Mouse (Mus musculus) heart, postnatal 0 days (tissue): ENCODE results near the gene Ptchd4. TPM values are rescaled to one million over a fixed set of nuclear protein-coding genes. Genes with fewer than 3 reads are reported as not detected.

Experiments
- ATAC-seq: fragments of 200-750 bp; cut with Nextera tagmentation; 2 replicates; pipeline ENCODE4 v1.8.0; 2017; ENCODE audit warnings: low read depth, moderate number of reproducible peaks, moderate library complexity; ENCODE audit not compliant: insufficient read depth
- DNase-seq: peaks from one replicate; pipeline ENCODE4 v3.0.0-alpha.2; 2016; ENCODE audit warnings: low spot score
- H3K27ac ChIP-seq: fragments of 300-500 bp; sonication (generic); 2 replicates; pipeline ENCODE4 v1.5.1; 2014; ENCODE audit warnings: low read depth, mild to moderate bottlenecking
- H3K27me3 ChIP-seq: fragments of 300-500 bp; sonication (generic); 2 replicates; pipeline ENCODE4 v1.6.1; 2014; ENCODE audit warnings: low read length, mixed read lengths; ENCODE audit not compliant: control insufficient read depth, insufficient read depth
- H3K36me3 ChIP-seq: fragments of 300-500 bp; sonication (generic); replicated peaks from 2 replicates; pipeline ENCODE4 v1.6.1; 2014; ENCODE audit warnings: low read length, mixed read lengths; ENCODE audit not compliant: control insufficient read depth, insufficient read depth
- H3K4me1 ChIP-seq: fragments of 300-500 bp; sonication (generic); 2 replicates; pipeline ENCODE4 v1.6.1; 2014; ENCODE audit warnings: antibody characterized with exemption; ENCODE audit not compliant: control insufficient read depth, insufficient read depth
- H3K4me2 ChIP-seq: fragments of 300-500 bp; sonication (generic); 2 replicates; pipeline ENCODE4 v1.6.1; 2014; ENCODE audit warnings: low read depth, mild to moderate bottlenecking, low read length, moderate library complexity
- H3K4me3 ChIP-seq: fragments of 300-500 bp; sonication (generic); 2 replicates; pipeline ENCODE4 v1.5.1; 2014; ENCODE audit warnings: low read depth, low read length
- H3K9ac ChIP-seq: fragments of 300-500 bp; sonication (generic); replicated peaks from 2 replicates; pipeline ENCODE4 v1.6.1; 2014; ENCODE audit warnings: low read depth, low read length, mixed read lengths
- H3K9me3 ChIP-seq: fragments of 300-500 bp; sonication (generic); replicated peaks from 2 replicates; pipeline ENCODE4 v1.6.1; 2016; ENCODE audit warnings: low read length; ENCODE audit not compliant: control insufficient read depth
- CTCF ChIP-seq: IDR thresholded peaks from 2 replicates; pipeline ENCODE4 v1.5.1; 2016; ENCODE audit warnings: antibody characterized with exemption, control low read depth, low read depth
- EP300 ChIP-seq: IDR thresholded peaks from 2 replicates; pipeline ENCODE4 v1.6.1; 2016; ENCODE audit warnings: antibody characterized with exemption, low read depth
- WGBS: fragments of 180-500 bp; shearing (Covaris S2); extraction: QIAGEN DNeasy Blood & Tissue Kit; methylation state at CpG from one replicate; pipeline ENCODE4 v1.1.7; 2014; 5-methylcytosine and 5-hydroxymethylcytosine counted together
- polyA plus RNA-seq: library from polyadenylated mRNA; unstranded; fragments of >200 nt; fragmentation: Nextera tagmentation; extraction: Ambion mirVana; gene quantifications from 2 replicates; pipeline ENCODE4 v1.2.1, GENCODE M21; 2015
- total RNA-seq: library from RNA; depleted of rRNA; stranded (reverse); fragments of >200 nt; gene quantifications from 2 replicates; pipeline ENCODE4 v1.2.3, GENCODE M21; 2014; ENCODE audit warnings: low replicate concordance

Gene Ptchd4
- total and polyA plus RNA-seq, 2 experiments from 2014 or later: not detected

DNA sequence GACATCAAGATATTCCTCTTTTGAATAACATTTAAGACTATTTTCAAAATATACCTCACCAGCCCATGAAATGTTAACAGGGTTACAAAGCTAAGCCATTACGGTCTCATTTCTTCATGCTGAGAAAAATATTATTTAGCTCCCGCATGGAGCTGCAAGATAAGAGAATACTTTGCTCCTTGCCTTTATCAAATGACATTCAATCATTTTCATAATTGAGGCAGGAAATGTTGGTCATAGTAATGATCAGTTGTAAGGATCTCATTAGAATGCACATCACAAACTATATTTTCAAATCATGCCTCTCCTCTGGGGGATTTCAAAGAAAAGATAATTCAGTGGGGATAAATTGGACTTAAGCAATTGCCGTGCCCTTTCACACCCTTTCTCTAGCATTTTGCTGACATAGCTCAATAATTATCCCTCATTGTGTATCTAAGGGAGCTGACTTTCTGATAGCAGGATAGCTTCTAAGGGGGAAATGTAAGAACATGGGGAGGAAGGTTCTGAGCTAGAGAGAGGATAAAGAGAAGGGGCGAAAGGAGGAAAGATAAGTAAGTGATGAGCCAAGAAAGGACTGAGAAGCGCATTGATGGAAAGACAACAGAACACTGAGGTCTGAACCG is 47.5 kb downstream of the Ptchd4 start:
- no peak for TF ChIP-seq EP300
- no peak for TF ChIP-seq CTCF
- no peaks in the 10 kb centered on the region for H3K27me3 ChIP-seq
- H3K9ac ChIP-seq: no peak overlapping the region
- H3K9me3 ChIP-seq: no peaks in the 10 kb centered on the region
- ATAC-seq: no peak
- H3K36me3 ChIP-seq: no peaks in the 10 kb centered on the region
- 65% methylated on average over 6 of the region's 6 CpGs for WGBS
- DNase-seq: no peak
- no peak overlapping the region for H3K4me2 ChIP-seq
- H3K27ac ChIP-seq: no peak overlapping the region
- H3K4me1 ChIP-seq: no peaks in the 10 kb centered on the region
- H3K4me3 ChIP-seq: no peak overlapping the region

DNA sequence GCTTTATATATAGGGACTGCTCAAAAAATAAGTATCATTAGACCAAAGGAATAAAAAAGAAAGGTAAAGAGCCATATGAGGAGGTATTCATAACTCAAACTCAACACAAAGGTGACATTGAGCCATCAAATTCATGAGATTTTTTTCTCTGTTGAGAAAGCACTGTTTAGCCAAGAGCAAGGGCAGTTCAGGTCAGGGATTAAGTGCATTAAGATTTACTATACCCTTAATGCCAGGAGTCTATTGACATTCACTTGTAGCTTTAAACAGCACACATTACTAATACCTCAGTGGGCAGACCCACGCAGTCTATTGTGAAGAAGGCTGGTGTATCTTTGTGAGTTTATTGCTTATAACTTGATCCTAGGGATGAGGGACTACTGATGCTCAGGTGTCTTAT is 49.0 kb downstream of the Ptchd4 start:
- H3K36me3 ChIP-seq: no peaks in the 10 kb centered on the region
- TF ChIP-seq EP300 (no peak), CTCF (no peak)
- no peaks in the 10 kb centered on the region for H3K27me3 ChIP-seq
- ATAC-seq (no peak), DNase-seq (no peak)
- no peaks in the 10 kb centered on the region for H3K9me3 ChIP-seq
- WGBS: 53% methylated on average over 1 of the region's 1 CpGs
- H3K4me2 ChIP-seq: no peak overlapping the region
- no peak overlapping the region for H3K9ac ChIP-seq
- H3K27ac ChIP-seq: no peak overlapping the region
- H3K4me3 ChIP-seq: no peak overlapping the region
- H3K4me1 ChIP-seq: no peaks in the 10 kb centered on the region

DNA sequence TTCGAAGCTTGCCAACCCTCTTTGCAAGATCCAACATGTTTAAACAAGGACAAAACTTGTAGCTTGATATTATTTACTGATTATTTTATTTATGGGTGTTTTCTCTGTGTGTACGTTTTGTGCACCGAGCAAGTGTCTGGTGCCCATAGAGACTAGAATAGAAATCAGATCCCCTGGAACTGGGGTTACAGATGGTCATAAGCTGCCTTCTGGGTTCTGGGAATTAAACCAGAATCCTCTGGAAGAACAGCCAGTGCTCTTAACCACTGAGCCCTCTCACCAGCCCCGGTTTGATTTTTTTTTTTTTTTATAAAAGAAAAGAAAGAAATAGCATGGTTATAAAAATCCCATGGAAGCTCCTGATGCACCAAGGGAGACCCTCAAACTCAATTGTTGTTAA is 59.1 kb downstream of the Ptchd4 start:
- Histone ChIP-seq H3K9me3 (no peaks in the 10 kb centered on the region), H3K36me3 (no peaks in the 10 kb centered on the region), H3K27ac (no peak overlapping the region), H3K4me3 (no peak overlapping the region), H3K27me3 (no peaks in the 10 kb centered on the region), H3K9ac (no peak overlapping the region), H3K4me2 (no peak overlapping the region), H3K4me1 (no peaks in the 10 kb centered on the region)
- no peak for ATAC-seq
- WGBS: 85% methylated on average over 4 of the region's 4 CpGs
- no peak for DNase-seq
- TF ChIP-seq EP300: no peak
- TF ChIP-seq CTCF: no peak

DNA sequence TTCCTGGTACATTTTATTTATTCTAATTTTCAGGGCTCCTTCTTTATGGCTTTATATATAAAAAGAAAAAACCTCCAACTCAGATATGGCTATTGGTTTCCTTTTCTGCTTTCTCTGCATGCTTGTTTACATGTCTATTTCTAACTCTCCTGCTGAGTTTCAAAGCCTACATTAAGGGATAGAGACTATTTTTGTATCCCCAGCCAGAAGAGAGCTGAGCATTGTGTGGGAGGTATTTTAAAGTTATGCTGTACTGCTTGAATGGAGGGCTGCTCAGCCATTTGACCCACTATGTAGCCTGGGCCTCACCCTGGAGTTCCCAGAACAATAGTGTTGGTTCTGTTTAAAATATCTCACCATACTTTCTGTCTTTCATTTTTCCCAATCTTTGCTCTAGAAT is 77.3 kb downstream of the Ptchd4 start:
- no peaks in the 10 kb centered on the region for H3K27me3 ChIP-seq
- H3K4me1 ChIP-seq: no peaks in the 10 kb centered on the region
- H3K4me2 ChIP-seq: no peak overlapping the region
- ATAC-seq (no peak), DNase-seq (no peak)
- H3K4me3 ChIP-seq: no peak overlapping the region
- no peak for TF ChIP-seq CTCF
- TF ChIP-seq EP300: no peak
- no peak overlapping the region for H3K27ac ChIP-seq
- H3K36me3 ChIP-seq: no peaks in the 10 kb centered on the region
- no peak overlapping the region for H3K9ac ChIP-seq
- H3K9me3 ChIP-seq: no peaks in the 10 kb centered on the region

DNA sequence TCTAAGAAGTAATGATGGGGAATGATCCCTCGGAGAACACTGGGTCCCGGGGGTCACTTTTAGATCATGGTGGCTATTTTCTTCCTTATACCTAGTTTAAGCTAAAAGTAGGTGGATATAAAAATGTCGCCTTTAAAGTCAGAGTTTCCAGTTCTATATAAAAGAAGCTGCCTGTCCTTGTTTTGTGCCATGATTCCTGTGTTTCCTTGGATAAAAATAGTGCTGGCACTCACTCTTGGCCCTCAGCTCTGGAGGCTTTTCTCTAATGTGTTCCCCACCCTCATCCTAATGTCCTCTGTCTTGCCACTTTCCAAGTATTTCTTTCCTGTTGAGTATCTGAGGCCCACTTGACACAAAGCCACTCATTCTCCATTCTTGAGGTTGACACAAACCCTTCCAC is 79.6 kb downstream of the Ptchd4 start:
- ATAC-seq (no peak), DNase-seq (no peak)
- no peak overlapping the region for H3K27ac ChIP-seq
- H3K36me3 ChIP-seq: no peaks in the 10 kb centered on the region
- no peaks in the 10 kb centered on the region for H3K4me1 ChIP-seq
- WGBS: 80% methylated on average over 3 of the region's 3 CpGs
- no peaks in the 10 kb centered on the region for H3K9me3 ChIP-seq
- no peak overlapping the region for H3K9ac ChIP-seq
- H3K4me3 ChIP-seq: no peak overlapping the region
- no peak overlapping the region for H3K4me2 ChIP-seq
- TF ChIP-seq CTCF (no peak), EP300 (no peak)
- no peaks in the 10 kb centered on the region for H3K27me3 ChIP-seq

DNA sequence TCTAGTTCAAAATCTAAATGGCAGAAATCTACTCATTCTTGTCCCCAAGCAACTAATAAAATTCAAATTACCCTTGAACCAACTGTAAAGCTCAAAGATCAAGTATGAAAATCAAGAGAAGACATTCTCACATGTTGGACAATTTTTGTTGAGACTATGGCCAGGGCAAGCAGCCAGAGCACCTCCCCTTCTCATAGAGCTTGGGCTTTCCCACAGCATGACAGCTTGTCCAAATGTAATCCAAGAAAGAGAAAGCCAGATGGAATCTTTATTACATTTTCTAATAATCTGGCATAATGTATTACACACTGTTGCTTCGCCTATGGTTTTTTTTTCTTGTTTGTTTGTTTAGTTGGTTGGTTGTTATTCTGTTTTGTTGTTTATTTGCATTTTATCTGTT is 102.7 kb downstream of the Ptchd4 start:
- ATAC-seq (no peak), DNase-seq (no peak)
- Histone ChIP-seq H3K4me2 (no peak overlapping the region), H3K36me3 (no peaks in the 10 kb centered on the region), H3K27me3 (no peaks in the 10 kb centered on the region), H3K4me1 (no peaks in the 10 kb centered on the region), H3K9me3 (no peaks in the 10 kb centered on the region), H3K4me3 (no peak overlapping the region), H3K27ac (no peak overlapping the region), H3K9ac (no peak overlapping the region)
- WGBS: 66% methylated on average over 1 of the region's 1 CpGs
- no peak for TF ChIP-seq EP300
- TF ChIP-seq CTCF: no peak
